Mouse (Mus musculus): ENCODE data around the gene Cep41.

Cep41 gene

DNA sequence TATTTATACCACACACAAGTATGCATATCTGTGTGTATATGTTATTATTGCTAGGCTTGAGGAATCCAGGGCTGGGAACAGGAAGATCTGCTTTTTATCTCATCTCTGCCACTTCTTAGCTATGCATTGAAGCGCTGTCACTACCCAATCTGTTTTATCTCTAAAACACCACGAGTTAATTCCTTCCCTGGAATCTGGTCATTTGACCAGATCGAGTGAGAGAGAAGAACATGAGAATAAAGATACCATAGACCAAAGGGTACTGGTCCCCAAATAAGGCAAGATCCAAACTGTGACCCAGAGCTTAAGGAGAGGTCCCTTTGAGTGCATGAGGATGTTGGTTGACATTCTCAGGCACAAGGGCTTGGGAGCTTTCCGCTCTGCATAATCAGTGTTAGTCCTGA is 71.6 kb downstream of the Cep41 start:
- no peak for DNase-seq

DNA sequence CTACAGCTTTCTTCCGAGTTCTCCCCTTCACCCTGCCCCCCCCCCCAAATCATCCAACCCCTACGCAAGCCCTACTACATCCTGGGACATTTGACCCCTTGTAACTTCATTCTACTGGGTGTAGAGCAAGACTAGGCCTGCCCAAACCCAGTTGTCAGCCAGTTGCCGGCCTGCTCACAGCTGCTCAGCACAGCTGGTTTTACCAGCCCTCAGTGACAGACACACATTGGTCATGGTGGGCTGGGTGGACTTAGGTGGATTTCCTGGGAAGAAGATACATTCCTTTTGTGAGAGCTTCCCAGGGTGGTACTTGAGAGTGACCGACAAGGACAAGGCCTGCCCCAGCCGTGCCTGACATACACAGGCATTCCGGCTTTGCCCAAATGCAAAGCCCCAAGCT is 72.6 kb downstream of the Cep41 start:
- DNase-seq: no peak

DNA sequence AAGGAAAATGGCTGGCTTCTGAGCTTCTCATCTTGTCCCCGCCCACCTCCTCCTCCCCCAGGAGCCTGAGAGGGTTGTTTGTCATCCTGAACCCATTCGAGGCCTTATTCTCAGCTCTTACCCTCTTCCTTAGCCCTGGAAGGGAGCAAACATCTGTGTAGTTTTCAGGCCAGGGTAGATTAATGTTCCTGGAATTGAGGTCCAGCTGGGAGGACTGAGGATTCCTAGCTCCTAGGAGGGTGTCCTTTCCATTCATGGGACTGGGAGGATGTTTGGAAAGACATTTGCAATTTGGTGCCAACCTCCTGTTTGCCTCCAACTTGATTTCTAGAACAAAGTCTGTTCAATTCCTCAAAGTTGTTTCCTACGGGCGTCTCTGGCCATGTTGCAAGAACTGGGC is 73.0 kb downstream of the Cep41 start:
- no peak for DNase-seq

DNA sequence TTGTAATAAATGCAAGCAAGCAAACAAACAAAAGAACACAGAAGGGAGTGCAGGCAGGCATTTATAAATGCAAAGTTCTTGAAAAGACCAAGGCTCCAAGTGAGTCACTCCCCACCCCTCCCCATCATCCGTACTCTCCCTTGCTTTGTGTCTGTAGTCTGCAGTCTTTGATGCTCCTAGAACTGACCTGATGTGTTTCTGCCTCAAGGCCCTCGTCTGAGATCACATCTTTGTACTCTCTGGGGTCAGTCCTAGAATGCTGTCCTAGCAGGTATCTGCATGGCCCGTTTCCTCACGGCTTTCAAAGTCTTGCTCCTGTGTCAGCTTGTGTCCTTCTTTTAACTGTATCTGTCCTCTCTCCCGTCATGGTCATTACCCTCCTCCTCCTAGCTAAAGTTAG is 73.9 kb downstream of the Cep41 start:
- no peak for DNase-seq

DNA sequence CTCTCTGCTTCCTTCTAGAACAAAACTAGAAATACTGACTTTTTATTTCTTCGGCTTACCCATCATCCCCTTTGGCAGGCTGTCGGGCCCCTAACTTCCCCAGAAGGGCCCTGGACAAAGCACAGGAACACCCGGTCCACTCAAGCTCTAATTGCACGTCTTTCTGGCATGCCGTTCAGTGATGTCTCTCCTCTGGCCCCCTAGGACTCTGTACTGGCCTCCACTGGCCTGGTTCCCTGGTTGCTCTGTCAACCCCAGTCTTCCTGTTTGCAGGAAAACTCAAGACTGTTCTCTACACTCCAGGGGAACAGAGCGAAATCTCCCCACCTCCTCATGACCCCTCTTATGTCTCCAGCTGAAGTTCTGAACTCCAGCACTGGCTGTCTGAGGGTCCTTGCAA is 74.8 kb downstream of the Cep41 start:
- no peak for DNase-seq

DNA sequence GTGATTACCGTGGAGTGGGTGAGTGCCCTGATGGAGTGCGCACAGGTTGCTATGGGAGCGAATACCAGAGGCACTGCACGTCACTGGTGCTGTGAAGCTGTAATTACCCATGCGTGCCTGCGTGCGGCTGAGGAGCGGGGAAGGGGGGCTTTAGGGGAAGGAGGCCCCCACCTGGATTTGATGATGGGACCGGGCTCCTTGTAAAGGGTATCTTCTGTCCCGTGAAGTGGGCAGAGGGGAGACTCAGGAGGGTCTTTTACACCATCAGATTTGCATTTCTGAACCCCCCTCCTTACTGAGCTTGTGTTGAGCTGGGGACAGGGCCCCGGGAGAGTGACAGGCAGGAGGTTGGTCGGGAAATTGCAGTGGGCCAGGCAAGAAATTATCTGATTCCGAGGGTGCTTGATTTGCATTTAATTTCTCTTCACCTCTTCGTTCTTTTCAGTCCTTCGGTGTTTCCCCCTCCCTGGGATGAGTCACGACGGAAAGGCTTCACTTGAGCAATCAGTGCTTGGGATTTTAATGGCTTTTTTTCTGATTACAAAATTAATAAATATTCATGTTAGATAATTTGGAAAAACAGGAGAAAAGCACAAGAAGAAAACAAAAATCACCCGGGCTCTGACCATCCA is 75.5 kb downstream of the Cep41 start:
- no peak for DNase-seq

DNA sequence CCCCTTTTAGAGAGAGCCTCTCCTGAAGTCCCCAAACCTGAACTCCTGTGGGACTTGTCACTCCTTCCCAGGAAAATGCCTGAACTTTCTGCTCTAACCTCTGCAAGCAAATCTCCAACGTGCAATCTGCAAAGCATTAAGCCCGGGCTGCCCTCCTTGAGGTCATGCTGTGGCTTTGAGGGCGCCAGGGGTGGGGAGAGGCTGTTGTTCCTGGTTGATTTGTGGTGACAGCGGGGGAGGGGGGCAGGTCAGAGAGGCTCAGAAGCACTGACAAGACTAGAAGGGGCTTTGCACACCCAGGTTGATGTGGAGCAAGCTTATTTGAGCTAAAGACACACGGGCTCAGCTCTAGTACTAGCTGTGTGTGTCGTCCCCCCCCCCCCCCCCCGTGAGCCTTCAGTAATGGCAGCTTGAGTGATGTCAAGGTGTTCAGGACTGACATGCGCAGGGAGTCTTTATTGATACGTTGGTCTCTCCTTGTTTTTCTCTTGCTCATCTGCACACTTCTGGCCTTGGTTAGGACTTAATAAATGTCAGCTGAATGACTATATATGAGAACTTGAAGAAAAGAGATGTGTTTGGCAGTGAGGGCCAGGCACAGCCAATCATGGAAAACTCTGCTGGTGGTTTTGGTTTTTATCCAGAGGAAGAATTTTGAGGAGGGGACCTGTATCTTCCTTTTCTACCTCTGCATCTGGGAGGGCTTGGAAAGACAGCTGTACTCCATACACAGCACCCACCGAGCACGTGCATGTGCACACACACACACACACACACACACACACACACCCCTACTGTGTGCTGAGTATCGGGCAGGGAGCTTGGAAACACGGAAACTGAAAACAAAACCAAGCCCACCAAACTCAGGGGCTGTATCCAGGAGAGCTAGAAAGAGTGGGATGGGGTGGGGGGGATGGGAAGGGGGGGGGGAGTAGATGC is 76.3 kb downstream of the Cep41 start:
- no peak for DNase-seq

DNA sequence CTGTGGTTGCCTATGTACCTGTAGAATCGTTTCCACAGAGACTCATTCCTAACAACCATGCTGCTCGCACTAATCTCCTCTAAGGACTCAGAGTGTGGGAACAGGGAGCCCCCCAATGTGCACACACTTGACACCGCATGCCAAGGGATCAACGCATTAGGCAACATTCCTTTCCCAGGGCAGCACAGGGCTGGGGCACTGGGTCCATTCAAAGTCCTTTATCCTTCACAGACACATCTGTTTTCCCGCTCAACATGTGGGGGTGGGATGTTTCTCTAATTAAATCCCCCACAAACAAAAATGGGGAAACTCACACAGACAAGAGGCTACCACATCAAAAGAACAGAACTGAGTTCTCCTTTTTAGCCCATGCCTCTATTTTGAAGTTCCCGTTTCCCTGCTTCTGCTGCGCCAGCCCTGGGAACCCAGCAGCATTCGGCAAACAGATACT is 77.0 kb downstream of the Cep41 start:
- no peak for DNase-seq

DNA sequence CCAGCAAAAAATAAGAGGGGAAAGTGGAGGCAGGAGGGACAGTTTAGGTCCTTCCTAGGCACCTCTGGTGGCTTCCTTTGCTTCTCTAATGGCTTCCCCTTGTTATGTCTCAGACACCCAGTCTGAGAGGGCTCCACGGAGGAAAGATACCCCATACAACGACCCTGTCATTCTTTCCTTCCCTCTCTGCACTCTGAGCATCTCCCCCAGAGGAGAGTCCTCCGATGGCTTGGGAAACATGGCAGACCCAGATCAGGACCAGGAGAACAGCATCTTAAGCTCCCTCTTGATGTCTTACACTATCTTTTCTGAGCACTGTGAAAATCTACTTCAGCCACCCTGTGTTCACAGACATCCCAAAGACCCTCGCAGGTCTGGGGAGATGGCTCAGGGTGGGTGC is 77.8 kb downstream of the Cep41 start:
- no peak for DNase-seq

DNA sequence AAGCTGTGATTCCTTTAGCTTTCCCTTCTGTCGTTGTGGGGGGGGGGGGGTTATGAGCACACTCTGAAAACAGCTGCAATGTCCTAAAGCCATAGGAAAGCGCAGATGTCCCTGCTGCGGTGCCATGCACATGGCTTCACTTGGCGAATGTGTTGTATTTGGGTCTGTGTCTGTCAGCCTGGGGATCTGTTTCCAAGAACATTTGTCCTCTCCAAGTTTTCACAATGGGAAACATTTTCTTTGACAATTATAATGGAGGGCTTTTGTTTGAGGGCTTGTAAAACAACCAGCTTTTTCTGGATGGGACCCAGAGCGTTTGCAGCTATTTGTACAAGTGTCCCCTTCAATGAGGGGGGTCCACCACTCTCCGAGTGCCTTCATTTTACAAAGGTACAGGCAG is 79.3 kb downstream of the Cep41 start:
- DNase-seq: no peak

DNA sequence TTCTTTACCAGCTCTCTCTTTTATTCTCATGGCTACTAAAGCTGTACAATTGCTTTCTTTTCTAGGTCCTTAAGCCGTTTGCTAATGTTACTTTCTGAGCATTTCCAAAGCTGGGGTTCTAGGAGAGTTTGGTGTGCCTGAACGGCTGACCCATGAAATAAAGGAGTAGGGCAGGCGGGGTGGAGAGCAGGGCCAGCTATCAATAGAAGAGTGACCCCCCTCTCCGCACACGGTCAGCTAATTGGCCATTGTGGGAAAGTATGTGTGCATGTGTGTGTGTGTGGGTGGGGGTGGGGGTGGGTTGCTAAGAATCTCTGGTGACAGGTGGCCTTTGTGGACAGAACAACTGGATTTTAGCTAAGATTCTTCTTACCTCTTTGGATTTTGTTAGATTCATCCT is 82.3 kb downstream of the Cep41 start:
- no peak for DNase-seq

DNA sequence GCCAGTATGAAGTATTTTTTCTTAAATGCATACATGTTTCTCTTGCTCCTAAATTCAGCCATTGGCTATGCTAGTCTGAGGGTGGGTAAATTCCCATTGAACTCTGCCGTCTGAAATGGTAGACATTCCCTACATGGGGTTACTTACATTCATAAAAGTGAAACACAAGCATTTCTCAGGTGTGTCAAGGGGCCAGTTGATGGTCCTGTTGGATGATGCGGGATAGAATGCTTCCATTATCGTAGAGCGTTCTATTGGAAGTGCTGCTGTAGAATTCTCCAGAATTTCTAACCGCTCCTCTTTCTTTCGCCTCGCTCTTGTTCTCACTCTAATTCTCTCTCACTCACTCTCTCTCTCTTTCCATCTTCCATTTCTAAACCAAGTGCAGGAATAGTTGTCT is 82.8 kb downstream of the Cep41 start, which contains the start of gene Cpa5:
Gene Cpa5 (plus strand): TSS at position 301 of the 400 bp plus-strand sequence.
- DNase-seq: no peak

DNA sequence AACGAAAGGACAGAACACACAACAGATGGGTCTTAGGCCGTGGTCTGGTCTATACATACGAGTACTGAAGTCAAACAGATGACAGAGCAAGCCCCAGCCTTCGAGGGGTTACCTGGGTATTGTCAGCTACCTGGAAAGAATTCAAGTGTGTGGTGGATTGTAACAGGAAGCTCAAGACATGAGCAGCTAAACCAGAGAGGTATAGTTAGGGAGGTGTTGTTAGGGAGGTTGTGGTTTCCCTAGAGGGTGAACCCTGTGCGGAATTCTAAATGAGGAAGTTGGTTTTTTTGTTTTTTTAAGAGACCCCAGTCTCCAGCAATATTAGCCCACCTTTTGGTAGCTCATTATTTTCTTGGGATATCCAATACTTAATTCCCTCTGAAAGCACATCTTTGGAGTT is 87.9 kb downstream of the Cep41 start:
- no peak for DNase-seq

DNA sequence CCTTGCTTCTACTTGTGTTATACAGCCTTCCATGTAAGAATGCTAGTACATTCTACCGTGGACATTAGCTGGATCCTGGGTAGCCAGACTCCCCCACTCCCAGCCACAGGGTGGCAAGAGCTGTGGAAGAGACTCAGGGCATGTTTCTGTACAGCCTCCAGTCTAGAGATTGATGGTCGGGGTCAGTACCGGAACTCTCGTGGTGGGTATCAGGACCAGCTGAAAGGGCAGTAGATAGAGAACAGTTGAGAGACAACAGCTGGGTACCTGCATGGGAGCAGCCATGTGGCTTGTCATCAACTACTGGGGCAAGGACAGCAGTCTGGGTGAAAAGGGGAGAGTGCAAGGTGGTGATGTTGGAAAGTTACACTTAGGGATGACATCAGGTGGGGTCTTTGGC is 88.4 kb downstream of the Cep41 start:
- DNase-seq: no peak

DNA sequence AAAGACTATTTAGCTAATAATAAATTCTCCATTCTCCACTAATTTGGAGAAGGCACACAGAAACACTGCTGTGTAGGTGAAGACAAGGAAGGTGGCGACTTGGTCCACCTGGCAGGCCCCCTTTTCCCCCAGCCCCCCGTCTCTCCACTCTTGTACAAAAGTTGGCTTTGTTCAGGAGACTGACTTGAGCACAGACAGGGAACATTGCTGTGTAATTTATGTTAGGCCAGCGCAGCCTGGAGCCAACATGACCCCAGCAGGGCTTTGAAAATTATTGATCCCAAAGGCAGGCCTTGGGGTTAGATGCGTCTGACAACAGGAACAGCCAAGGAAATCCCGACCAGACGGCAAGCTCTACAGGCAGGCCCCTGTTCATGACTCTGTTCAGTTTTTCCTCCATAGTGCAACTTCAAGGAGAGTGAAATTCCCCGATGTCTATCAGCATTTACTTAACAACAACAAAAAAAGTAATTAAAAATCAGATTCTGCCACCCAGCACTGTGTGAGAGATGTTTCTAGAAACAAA is 89.1 kb downstream of the Cep41 start:
- no peak for DNase-seq

Measured in spleen, adult 18-20 months (tissue).